Mouse (Mus musculus): ENCODE measurements at regions not wholly inside any gene's neighbourhood (a gene's known extent, or its start where the extent isn't known, plus 50 kb on each side); places are given as distances from the start of the nearest gene placed in this dataset.
A peak's percentile ranks its signal among the peaks of the same experiment; 100 is the strongest.

GRCm38 (mm10) chr3:66878336-66878735, 102.9 kb upstream of the Rsrc1 start:
- Histone ChIP-seq H3K27me3 (replicated peaks; ENCODE audit: control insufficient read depth, insufficient read depth, low read length) (no peaks in the 10 kb centered on the region), H3K27ac (replicated peaks; ENCODE audit: low read depth, low read length) (no peak overlapping the region), H3K4me1 (ENCODE audit: control insufficient read depth, insufficient read depth, low read length) (no peaks in the 10 kb centered on the region), H3K9me3 (ENCODE audit: control insufficient read depth, low read length) (no peaks in the 10 kb centered on the region), H3K36me3 (ENCODE audit: control insufficient read depth, insufficient read depth, low read length) (no peaks in the 10 kb centered on the region), H3K9ac (ENCODE audit: low read depth, low read length) (no peak overlapping the region), H3K4me2 (ENCODE audit: low read depth, low read length) (no peak overlapping the region), H3K4me3 (ENCODE audit: low read depth, low read length) (no peak overlapping the region)
- 70% methylated on average over 2 of the region's 2 CpGs for WGBS
- ATAC-seq (ENCODE audit: low read depth) (no peak), DNase-seq (ENCODE audit: low spot score) (no peak)

- Histone ChIP-seq H3K4me3 (ENCODE audit: low read depth, low read length) (no peak overlapping the region), H3K9ac (ENCODE audit: low read depth, low read length) (no peak overlapping the region), H3K27me3 (replicated peaks; ENCODE audit: control insufficient read depth, insufficient read depth, low read length) (no peaks in the 10 kb centered on the region), H3K4me1 (ENCODE audit: control insufficient read depth, insufficient read depth, low read length) (no peaks in the 10 kb centered on the region), H3K36me3 (ENCODE audit: control insufficient read depth, insufficient read depth, low read length) (no peaks in the 10 kb centered on the region), H3K4me2 (ENCODE audit: low read depth, low read length) (peak overlapping the region; percentile 3; the same call in 1 of the 2 replicates), H3K27ac (replicated peaks; ENCODE audit: low read depth, low read length) (no peak overlapping the region), H3K9me3 (ENCODE audit: control insufficient read depth, low read length) (no peaks in the 10 kb centered on the region)
- ATAC-seq (ENCODE audit: low read depth) (no peak), DNase-seq (ENCODE audit: low spot score) (peak; percentile 24)
- WGBS, result 58% methylated on average over 7 of the region's 7 CpGs
These were observed 98.5 kb upstream of the Rsrc1 start for GRCm38 (mm10) chr3:66882697-66883096.

- WGBS, result 80% methylated on average over 2 of the region's 2 CpGs
- ATAC-seq (ENCODE audit: low read depth), result no peak
- Histone ChIP-seq H3K4me3 (ENCODE audit: low read depth, low read length) (no peak overlapping the region), H3K4me1 (ENCODE audit: control insufficient read depth, insufficient read depth, low read length) (no peaks in the 10 kb centered on the region), H3K9ac (ENCODE audit: low read depth, low read length) (no peak overlapping the region), H3K27ac (replicated peaks; ENCODE audit: low read depth, low read length) (no peak overlapping the region), H3K36me3 (ENCODE audit: control insufficient read depth, insufficient read depth, low read length) (no peaks in the 10 kb centered on the region), H3K4me2 (ENCODE audit: low read depth, low read length) (no peak overlapping the region), H3K9me3 (ENCODE audit: control insufficient read depth, low read length) (no peaks in the 10 kb centered on the region), H3K27me3 (replicated peaks; ENCODE audit: control insufficient read depth, insufficient read depth, low read length) (no peaks in the 10 kb centered on the region)
- DNase-seq (ENCODE audit: low spot score), result no peak
These were observed 85.5 kb upstream of the Rsrc1 start for GRCm38 (mm10) chr3:66895731-66896130.

Measured in embryonic facial prominence, embryonic 14.5 days (tissue).